Mouse (Mus musculus): ENCODE measurements around the gene Apod.

GRCm38 (mm10) chr16:31280176-31280575 lies 34.4 kb downstream of the Apod start:
- TF ChIP-seq CTCF (IDR thresholded peaks at IDR 0.05; ENCODE audit: low read depth), result no peak
- TF ChIP-seq EP300 (IDR thresholded peaks at IDR 0.05; ENCODE audit: low read depth), result no peak

Data from heart, postnatal 0 days (tissue).